Mouse (Mus musculus): Measurements from ENCODE around the gene Mgme1. TPM values are rescaled to one million over a fixed set of nuclear protein-coding genes. Genes with fewer than 3 reads are reported as not detected.

The Mgme1 gene
- 6.8 and 8.4 TPM in 2 replicates for polyA plus RNA-seq (2015; fragmentation: Nextera tagmentation; extraction: Ambion mirVana)

DNA sequence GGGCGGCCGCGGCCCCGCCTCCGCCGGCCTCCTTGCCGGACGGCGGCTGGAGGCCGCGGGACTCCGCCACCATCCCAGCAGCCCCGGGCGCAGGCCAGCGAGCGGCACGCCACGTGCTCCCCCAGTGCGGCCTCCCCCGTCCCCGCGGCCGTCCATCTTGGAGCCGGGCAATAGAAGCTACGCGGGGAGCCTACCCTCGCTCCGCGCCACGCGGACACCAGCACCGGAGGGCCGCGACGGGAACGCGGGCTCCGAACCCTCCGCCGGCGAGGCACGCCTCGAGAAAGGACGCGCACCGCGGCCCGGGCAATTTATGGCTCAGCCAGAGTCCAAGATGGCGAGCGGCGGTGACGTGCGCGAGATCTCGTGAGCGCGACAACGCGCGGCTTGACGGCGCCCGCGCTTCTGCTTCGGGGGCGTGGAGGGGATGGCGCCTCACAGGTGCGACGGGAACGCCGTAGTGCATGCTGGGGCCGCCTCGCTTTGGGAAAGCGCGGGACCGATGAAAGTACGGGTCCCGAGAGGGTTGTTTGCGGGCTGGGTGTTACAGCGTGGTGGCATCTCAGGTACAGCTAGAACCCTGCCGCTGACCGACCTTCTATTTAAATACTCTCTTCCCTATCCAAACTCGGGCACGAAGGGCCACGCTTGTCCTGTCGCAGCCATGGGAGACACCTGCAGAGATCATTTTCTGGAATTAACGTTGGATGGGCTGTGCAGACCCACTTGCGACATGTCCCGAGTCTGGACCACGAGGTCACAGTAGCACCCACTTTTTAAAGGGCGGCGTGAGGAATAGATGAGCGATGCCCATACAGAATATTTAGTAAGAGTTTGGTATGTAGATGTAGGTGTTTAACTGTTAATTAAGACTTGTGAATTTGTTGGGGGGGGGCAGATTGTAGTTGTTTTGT is at the start of gene Mgme1, which contains the start of gene Snx5:
Mgme1 (plus strand) TSS at position 157 of the 914 bp plus-strand sequence.
Snx5 (minus strand) TSS at position 400 of the 914 bp plus-strand sequence.
- Histone ChIP-seq H3K27ac (replicated peaks) (peak within 1 kb of the TSS; percentile 97), H3K4me2 (replicated peaks; ENCODE audit: low read depth) (peak within 1 kb of the TSS; percentile 82), H3K9ac (ENCODE audit: low read length) (peak within 1 kb of the TSS; percentile 96), H3K9me3 (ENCODE audit: control insufficient read depth, low read length) (no peaks in the 10 kb centered on the region), H3K27me3 (ENCODE audit: control insufficient read depth, insufficient read depth, low read length) (no peaks in the 10 kb centered on the region), H3K4me1 (replicated peaks; ENCODE audit: control insufficient read depth, insufficient read depth) (peaks cover 4% of the 10 kb centered on the region; the same call in 1 of the 2 replicates), H3K4me3 (ENCODE audit: low read depth, low read length) (peak within 1 kb of the TSS; percentile 84), H3K36me3 (ENCODE audit: control insufficient read depth, insufficient read depth, low read length) (no peaks in the 10 kb centered on the region)
- 1% methylated on average over 82 of the region's 93 CpGs for WGBS
- peak; percentile 95 for DNase-seq (ENCODE audit: low spot score)
- TF ChIP-seq CTCF (IDR thresholded peaks at IDR 0.05; ENCODE audit: low read depth) (no peak), EP300 (optimal IDR thresholded peaks at IDR 0.05) (peak; percentile 89)
- peak; percentile 97 for ATAC-seq (ENCODE audit: low FRiP score, low TSS enrichment)

DNA sequence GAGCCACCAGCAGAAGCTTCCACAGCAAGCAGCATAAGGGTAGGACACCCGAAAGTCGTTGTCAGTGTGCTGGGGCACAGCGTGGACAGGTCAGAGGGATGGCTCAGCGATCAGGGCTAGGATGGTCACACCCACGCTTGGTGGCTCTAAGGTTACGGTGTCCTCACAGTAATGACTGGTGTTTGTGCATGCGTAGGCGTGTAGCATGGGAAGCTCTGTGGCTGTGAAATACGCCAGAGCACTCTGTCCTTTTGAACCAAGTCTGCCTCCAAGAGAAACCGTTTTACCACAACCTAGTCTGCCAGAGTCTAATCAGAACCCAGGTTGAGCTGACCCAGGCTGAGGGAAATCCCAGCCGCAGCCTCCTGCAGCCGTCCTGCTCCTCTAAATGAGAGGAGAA is 46.1 kb upstream of the Mgme1 start:
- H3K4me3 ChIP-seq (ENCODE audit: low read depth, low read length) = no peak overlapping the region
- H3K4me1 ChIP-seq (replicated peaks; ENCODE audit: control insufficient read depth, insufficient read depth) = no peaks in the 10 kb centered on the region
- no peaks in the 10 kb centered on the region for H3K27me3 ChIP-seq (ENCODE audit: control insufficient read depth, insufficient read depth, low read length)
- no peak overlapping the region for H3K9ac ChIP-seq (ENCODE audit: low read length)
- TF ChIP-seq EP300 (optimal IDR thresholded peaks at IDR 0.05) (no peak), CTCF (IDR thresholded peaks at IDR 0.05; ENCODE audit: low read depth) (no peak)
- 50% methylated on average over 12 of the region's 12 CpGs for WGBS
- H3K4me2 ChIP-seq (replicated peaks; ENCODE audit: low read depth) = no peak overlapping the region; the same call in 1 of the 2 replicates
- H3K36me3 ChIP-seq (ENCODE audit: control insufficient read depth, insufficient read depth, low read length) = no peaks in the 10 kb centered on the region
- H3K27ac ChIP-seq (replicated peaks) = no peak overlapping the region
- no peaks in the 10 kb centered on the region for H3K9me3 ChIP-seq (ENCODE audit: control insufficient read depth, low read length)
- DNase-seq (ENCODE audit: low spot score) (no peak), ATAC-seq (ENCODE audit: low FRiP score, low TSS enrichment) (no peak)

DNA sequence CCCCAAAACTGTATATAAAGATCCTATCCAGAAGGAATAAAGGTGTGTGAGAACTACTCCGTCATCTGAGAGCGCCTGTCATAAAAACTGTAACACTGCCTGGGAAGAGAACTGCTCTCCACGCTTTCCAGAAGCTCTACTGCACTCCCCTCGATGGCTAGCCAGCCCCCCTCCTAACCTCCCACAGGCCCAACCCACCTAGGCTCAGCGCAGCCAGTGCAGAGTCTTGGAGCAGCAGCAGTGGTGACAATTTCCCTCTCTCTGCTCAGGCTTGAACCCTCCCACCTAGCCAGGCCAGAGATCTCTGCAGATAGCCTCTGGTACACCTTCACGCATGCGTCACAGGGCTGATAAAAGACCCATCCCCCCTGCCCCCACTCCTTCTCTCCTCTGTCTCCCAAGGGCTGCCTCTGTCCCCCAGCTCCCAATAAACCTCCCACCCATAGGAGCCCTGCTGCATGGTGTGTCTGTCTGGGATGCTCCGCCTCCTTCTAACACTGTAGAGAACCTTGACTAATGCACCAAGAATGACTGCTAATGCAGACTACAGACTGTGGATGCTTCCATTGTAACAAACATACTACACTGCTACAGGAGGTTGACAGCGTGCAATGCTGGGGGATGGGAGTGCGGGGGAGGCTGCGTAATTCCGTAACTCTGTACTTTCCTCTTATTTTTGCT is 43.4 kb upstream of the Mgme1 start:
- Histone ChIP-seq H3K9me3 (ENCODE audit: control insufficient read depth, low read length) (no peaks in the 10 kb centered on the region), H3K27ac (replicated peaks) (no peak overlapping the region), H3K4me2 (replicated peaks; ENCODE audit: low read depth) (no peak overlapping the region), H3K4me1 (replicated peaks; ENCODE audit: control insufficient read depth, insufficient read depth) (no peaks in the 10 kb centered on the region), H3K36me3 (ENCODE audit: control insufficient read depth, insufficient read depth, low read length) (no peaks in the 10 kb centered on the region), H3K27me3 (ENCODE audit: control insufficient read depth, insufficient read depth, low read length) (no peaks in the 10 kb centered on the region), H3K9ac (ENCODE audit: low read length) (no peak overlapping the region), H3K4me3 (ENCODE audit: low read depth, low read length) (no peak overlapping the region)
- 85% methylated on average over 12 of the region's 12 CpGs for WGBS
- ATAC-seq (ENCODE audit: low FRiP score, low TSS enrichment) = no peak
- DNase-seq (ENCODE audit: low spot score) = no peak
- TF ChIP-seq CTCF (IDR thresholded peaks at IDR 0.05; ENCODE audit: low read depth) (no peak), EP300 (optimal IDR thresholded peaks at IDR 0.05) (no peak)

DNA sequence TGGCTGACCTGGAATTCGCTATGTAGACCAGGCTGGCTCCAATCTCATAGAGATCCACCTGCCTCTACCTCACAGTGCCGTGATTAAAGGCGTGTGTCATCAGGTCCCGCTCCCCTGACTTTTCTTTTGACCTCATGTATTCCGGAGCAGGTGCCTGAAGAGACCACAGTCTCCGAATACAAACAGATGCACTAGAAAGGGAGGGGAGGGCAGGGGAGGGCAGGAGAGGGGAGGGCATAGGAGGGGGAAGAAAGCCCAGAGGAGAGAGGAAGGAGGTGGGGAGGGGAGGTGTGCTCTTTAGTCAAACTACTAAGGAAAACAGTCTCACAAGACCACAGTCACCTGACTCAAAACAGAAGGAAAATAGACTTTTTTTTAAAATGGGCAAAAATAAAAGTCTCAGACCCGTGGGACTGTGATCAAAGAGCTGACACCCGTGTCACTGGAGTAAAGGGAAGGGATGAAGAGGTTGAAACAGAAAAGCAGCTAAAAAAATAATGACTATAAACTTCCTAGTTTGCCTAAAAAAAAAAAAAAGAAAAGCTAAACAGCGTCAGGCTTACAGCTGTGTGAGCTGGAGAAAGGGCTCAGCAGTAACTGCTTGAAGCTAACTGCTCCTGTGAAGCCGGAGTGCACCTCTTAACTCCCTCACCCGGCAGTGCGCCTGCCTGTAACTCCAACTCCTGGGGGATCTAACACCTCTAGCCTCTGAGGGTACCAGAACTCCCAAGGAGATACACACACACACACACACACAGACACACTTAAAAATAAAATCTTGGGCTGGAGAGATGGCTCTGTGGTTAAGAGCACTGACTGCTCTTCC is 41.7 kb upstream of the Mgme1 start:
- DNase-seq (ENCODE audit: low spot score) = no peak
- 62% methylated on average over 12 of the region's 12 CpGs for WGBS
- Histone ChIP-seq H3K27me3 (ENCODE audit: control insufficient read depth, insufficient read depth, low read length) (no peaks in the 10 kb centered on the region), H3K27ac (replicated peaks) (no peak overlapping the region), H3K9me3 (ENCODE audit: control insufficient read depth, low read length) (no peaks in the 10 kb centered on the region), H3K4me3 (ENCODE audit: low read depth, low read length) (no peak overlapping the region), H3K36me3 (ENCODE audit: control insufficient read depth, insufficient read depth, low read length) (no peaks in the 10 kb centered on the region), H3K4me2 (replicated peaks; ENCODE audit: low read depth) (no peak overlapping the region), H3K4me1 (replicated peaks; ENCODE audit: control insufficient read depth, insufficient read depth) (no peaks in the 10 kb centered on the region), H3K9ac (ENCODE audit: low read length) (no peak overlapping the region)
- TF ChIP-seq EP300 (optimal IDR thresholded peaks at IDR 0.05) (no peak), CTCF (IDR thresholded peaks at IDR 0.05; ENCODE audit: low read depth) (no peak)
- no peak for ATAC-seq (ENCODE audit: low FRiP score, low TSS enrichment)

DNA sequence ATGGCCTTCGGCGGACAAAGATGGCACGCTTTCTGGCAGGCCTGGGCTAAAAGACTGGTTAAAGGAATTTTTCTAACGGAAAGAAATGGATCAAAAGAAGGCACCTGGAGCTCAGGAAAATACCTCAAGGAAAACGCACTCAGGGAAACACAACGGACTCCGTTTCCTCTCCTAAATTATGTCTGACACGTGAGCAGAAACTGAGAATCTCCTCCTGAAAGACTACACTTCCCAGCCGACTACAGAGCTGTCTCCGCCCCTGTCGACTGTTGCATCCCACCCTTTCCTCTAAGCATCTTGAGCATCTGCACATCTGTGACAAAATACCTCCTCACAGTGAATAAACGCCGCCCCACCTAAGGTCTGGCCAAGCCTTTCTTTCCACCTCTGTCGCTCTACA is 40.8 kb upstream of the Mgme1 start:
- Histone ChIP-seq H3K27ac (replicated peaks) (no peak overlapping the region), H3K9me3 (ENCODE audit: control insufficient read depth, low read length) (0 out of 2 replicates have a peak, but pooled peaks cover 3% of the 10 kb centered on the region), H3K36me3 (ENCODE audit: control insufficient read depth, insufficient read depth, low read length) (no peaks in the 10 kb centered on the region), H3K4me2 (replicated peaks; ENCODE audit: low read depth) (no peak overlapping the region), H3K4me1 (replicated peaks; ENCODE audit: control insufficient read depth, insufficient read depth) (no peaks in the 10 kb centered on the region), H3K27me3 (ENCODE audit: control insufficient read depth, insufficient read depth, low read length) (no peaks in the 10 kb centered on the region), H3K4me3 (ENCODE audit: low read depth, low read length) (no peak overlapping the region), H3K9ac (ENCODE audit: low read length) (no peak overlapping the region)
- WGBS = 83% methylated on average over 14 of the region's 14 CpGs
- ATAC-seq (ENCODE audit: low FRiP score, low TSS enrichment) (no peak), DNase-seq (ENCODE audit: low spot score) (no peak)
- TF ChIP-seq CTCF (IDR thresholded peaks at IDR 0.05; ENCODE audit: low read depth) = no peak
- TF ChIP-seq EP300 (optimal IDR thresholded peaks at IDR 0.05) = no peak
